Mouse (Mus musculus): ENCODE measurements at regions not wholly inside any gene's neighbourhood (a gene's known extent, or its start where the extent isn't known, plus 50 kb on each side); places are given as distances from the start of the nearest gene placed in this dataset.

DNA sequence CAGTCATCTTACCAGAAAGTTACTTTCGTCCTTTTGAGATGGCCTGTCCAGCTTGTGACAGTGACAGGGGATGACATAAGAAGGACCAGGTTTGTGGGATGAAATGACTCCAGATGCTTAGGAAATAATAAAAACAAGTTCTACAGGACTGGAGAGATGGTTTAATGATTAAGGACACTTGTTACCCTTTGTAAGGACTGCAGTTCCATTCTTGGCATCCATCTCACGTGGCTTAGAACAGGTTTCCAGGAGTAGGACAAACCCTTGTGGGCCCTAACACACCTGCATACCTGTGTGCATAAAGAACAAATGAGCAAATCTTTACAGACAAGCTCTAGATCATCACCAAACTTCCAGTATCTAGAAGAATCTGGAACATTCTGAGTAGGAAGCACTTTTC, 211.6 kb upstream of the Irx2 start:
- H3K4me2 ChIP-seq: no peak overlapping the region
- H3K27ac ChIP-seq (ENCODE audit: low read depth, low read length): no peak overlapping the region
- H3K36me3 ChIP-seq (ENCODE audit: control insufficient read depth, insufficient read depth, low read length): no peaks in the 10 kb centered on the region
- H3K9ac ChIP-seq (ENCODE audit: low read depth, low read length): no peak overlapping the region
- 79% methylated on average over 2 of the region's 2 CpGs for WGBS (ENCODE audit: insufficient replicate concordance)
- no peak overlapping the region for H3K4me3 ChIP-seq (ENCODE audit: low read depth, low read length)
- H3K9me3 ChIP-seq (replicated peaks; ENCODE audit: control insufficient read depth, low read length): no peaks in the 10 kb centered on the region
- H3K4me1 ChIP-seq (ENCODE audit: control insufficient read depth, insufficient read depth, low read length): no peaks in the 10 kb centered on the region
- H3K27me3 ChIP-seq (ENCODE audit: control insufficient read depth, insufficient read depth, low read length): no peaks in the 10 kb centered on the region
- no peak for ATAC-seq (replicated peaks; ENCODE audit: insufficient number of reproducible peaks, low FRiP score, low TSS enrichment)

DNA sequence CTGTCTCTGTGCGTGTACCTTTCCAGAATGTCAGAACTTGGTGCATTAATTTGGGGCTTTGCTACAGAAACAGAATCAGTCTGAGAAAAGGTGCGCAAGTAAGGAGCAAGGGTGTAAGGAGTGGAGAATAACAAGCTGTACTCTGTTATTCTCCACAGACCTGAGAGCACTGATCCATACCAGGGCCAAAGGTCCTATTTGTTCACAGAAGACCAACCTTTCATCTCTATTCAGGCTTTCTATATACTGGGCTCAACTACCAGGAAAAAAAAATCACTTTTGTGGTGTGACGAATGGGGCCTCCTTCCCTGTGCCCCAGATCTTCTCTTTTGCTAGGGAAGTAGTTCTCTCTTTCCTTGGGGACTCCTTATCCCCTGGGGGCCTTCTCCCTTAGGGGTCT, 210.8 kb upstream of the Irx2 start:
- Histone ChIP-seq H3K9me3 (replicated peaks; ENCODE audit: control insufficient read depth, low read length) (no peaks in the 10 kb centered on the region), H3K4me2 (no peak overlapping the region), H3K27me3 (ENCODE audit: control insufficient read depth, insufficient read depth, low read length) (no peaks in the 10 kb centered on the region), H3K36me3 (ENCODE audit: control insufficient read depth, insufficient read depth, low read length) (no peaks in the 10 kb centered on the region), H3K4me1 (ENCODE audit: control insufficient read depth, insufficient read depth, low read length) (no peaks in the 10 kb centered on the region), H3K4me3 (ENCODE audit: low read depth, low read length) (no peak overlapping the region), H3K9ac (ENCODE audit: low read depth, low read length) (no peak overlapping the region), H3K27ac (ENCODE audit: low read depth, low read length) (no peak overlapping the region)
- WGBS (ENCODE audit: insufficient replicate concordance): 84% methylated on average over 3 of the region's 3 CpGs
- no peak for ATAC-seq (replicated peaks; ENCODE audit: insufficient number of reproducible peaks, low FRiP score, low TSS enrichment)

DNA sequence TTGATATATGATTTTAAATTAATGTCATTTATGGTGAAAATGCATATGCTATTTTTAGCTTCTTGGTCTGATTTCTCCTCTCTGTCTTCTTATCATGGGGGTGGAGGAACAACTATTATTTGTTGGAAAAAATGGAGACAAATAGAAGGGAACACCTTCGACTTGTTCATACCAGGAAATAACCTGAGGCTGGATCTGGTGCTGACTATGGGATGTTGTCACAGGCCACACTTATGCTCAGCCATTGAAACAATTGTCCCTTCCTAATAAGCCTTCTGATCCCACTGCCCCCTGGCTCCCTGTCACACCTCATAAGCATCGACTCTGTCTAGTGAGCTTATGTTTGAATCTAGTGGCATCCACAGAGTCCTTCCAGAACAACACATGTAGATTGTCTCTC, 210.3 kb upstream of the Irx2 start:
- no peak overlapping the region for H3K9ac ChIP-seq (ENCODE audit: low read depth, low read length)
- H3K4me2 ChIP-seq: no peak overlapping the region
- no peak overlapping the region for H3K4me3 ChIP-seq (ENCODE audit: low read depth, low read length)
- no peaks in the 10 kb centered on the region for H3K4me1 ChIP-seq (ENCODE audit: control insufficient read depth, insufficient read depth, low read length)
- no peaks in the 10 kb centered on the region for H3K9me3 ChIP-seq (replicated peaks; ENCODE audit: control insufficient read depth, low read length)
- ATAC-seq (replicated peaks; ENCODE audit: insufficient number of reproducible peaks, low FRiP score, low TSS enrichment): no peak
- H3K36me3 ChIP-seq (ENCODE audit: control insufficient read depth, insufficient read depth, low read length): no peaks in the 10 kb centered on the region
- H3K27ac ChIP-seq (ENCODE audit: low read depth, low read length): no peak overlapping the region
- H3K27me3 ChIP-seq (ENCODE audit: control insufficient read depth, insufficient read depth, low read length): no peaks in the 10 kb centered on the region
- WGBS (ENCODE audit: insufficient replicate concordance): 75% methylated on average over 2 of the region's 2 CpGs

DNA sequence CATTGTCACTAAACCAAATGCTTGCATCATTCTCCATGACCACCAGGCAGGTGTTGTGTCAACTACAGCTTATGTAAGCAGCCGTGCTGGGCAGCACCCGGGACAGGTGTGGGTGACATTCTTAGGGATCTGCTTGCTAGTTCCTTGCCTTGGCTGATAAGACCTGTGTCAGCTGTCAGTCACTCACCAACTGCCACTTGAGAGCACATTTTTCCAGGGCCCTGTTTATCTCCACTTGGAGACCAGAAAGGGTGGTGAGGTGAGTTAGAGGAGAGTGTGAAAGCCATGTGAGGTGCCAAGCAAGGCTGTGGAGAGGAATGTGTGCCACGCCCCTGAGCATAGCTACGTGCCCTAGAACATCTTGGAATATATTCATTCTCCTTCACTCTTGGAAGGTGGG, 209.1 kb upstream of the Irx2 start:
- peak; percentile 55 for ATAC-seq (replicated peaks; ENCODE audit: insufficient number of reproducible peaks, low FRiP score, low TSS enrichment)
- no peaks in the 10 kb centered on the region for H3K27me3 ChIP-seq (ENCODE audit: control insufficient read depth, insufficient read depth, low read length)
- H3K4me3 ChIP-seq (ENCODE audit: low read depth, low read length): no peak overlapping the region
- 48% methylated on average over 4 of the region's 4 CpGs for WGBS (ENCODE audit: insufficient replicate concordance)
- no peak overlapping the region for H3K9ac ChIP-seq (ENCODE audit: low read depth, low read length)
- peak overlapping the region; percentile 70 for H3K27ac ChIP-seq (ENCODE audit: low read depth, low read length)
- no peak overlapping the region for H3K4me2 ChIP-seq
- no peaks in the 10 kb centered on the region for H3K9me3 ChIP-seq (replicated peaks; ENCODE audit: control insufficient read depth, low read length)
- H3K36me3 ChIP-seq (ENCODE audit: control insufficient read depth, insufficient read depth, low read length): no peaks in the 10 kb centered on the region
- no peaks in the 10 kb centered on the region for H3K4me1 ChIP-seq (ENCODE audit: control insufficient read depth, insufficient read depth, low read length)

DNA sequence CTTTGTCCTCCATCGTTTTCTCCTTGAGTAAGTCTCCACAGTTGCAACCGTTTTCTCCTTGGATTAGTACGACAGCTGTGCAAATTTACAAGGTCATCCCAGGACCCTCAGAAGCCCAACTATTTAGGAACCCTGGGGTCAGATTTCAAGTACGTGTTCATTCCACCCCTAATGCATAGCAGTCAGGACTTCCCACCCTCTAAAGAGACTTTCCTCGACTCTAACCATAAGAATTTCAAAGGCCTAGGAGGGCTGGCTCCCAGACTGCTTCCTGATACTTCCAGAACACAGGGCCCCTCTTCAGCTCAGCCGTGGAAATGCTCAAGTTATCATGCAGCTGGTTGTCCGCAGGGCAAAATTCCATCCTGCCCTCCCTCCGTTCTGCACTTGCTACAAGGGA, 202.7 kb upstream of the Irx2 start:
- no peak overlapping the region for H3K27ac ChIP-seq (ENCODE audit: low read depth, low read length)
- WGBS (ENCODE audit: insufficient replicate concordance): 34% methylated on average over 8 of the region's 8 CpGs
- no peak overlapping the region for H3K4me2 ChIP-seq
- H3K9me3 ChIP-seq (replicated peaks; ENCODE audit: control insufficient read depth, low read length): no peaks in the 10 kb centered on the region
- H3K27me3 ChIP-seq (ENCODE audit: control insufficient read depth, insufficient read depth, low read length): no peaks in the 10 kb centered on the region
- H3K9ac ChIP-seq (ENCODE audit: low read depth, low read length): no peak overlapping the region
- H3K4me1 ChIP-seq (ENCODE audit: control insufficient read depth, insufficient read depth, low read length): peaks cover 4% of the 10 kb centered on the region; the same call in 1 of the 2 replicates
- no peak for ATAC-seq (replicated peaks; ENCODE audit: insufficient number of reproducible peaks, low FRiP score, low TSS enrichment)
- no peak overlapping the region for H3K4me3 ChIP-seq (ENCODE audit: low read depth, low read length)
- no peaks in the 10 kb centered on the region for H3K36me3 ChIP-seq (ENCODE audit: control insufficient read depth, insufficient read depth, low read length)

DNA sequence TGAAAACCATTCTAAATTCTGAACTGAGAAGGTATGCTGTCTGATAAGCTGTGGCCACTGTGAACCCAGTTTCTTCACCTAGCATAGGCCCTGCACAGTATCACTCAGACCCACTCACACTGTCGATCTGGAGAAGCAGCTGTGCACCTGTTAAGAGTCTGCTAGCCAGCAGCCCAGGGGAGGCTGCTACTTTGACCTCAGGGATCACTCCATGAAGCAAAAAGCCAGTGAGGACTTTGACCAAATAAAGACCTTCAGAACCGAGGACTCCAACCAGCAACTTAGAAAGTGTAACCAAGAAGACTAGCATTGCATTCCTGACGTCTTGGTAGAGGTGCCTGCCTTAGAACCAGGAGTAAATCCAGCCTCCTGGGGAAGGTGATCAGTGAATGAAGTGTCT, 183.3 kb upstream of the Irx2 start:
- no peak for ATAC-seq (replicated peaks; ENCODE audit: insufficient number of reproducible peaks, low FRiP score, low TSS enrichment)
- WGBS (ENCODE audit: insufficient replicate concordance): 61% methylated on average over 3 of the region's 3 CpGs
- H3K4me2 ChIP-seq: no peak overlapping the region
- H3K9ac ChIP-seq (ENCODE audit: low read depth, low read length): no peak overlapping the region
- no peaks in the 10 kb centered on the region for H3K36me3 ChIP-seq (ENCODE audit: control insufficient read depth, insufficient read depth, low read length)
- H3K4me3 ChIP-seq (ENCODE audit: low read depth, low read length): no peak overlapping the region
- H3K9me3 ChIP-seq (replicated peaks; ENCODE audit: control insufficient read depth, low read length): no peaks in the 10 kb centered on the region
- H3K27ac ChIP-seq (ENCODE audit: low read depth, low read length): no peak overlapping the region
- no peaks in the 10 kb centered on the region for H3K4me1 ChIP-seq (ENCODE audit: control insufficient read depth, insufficient read depth, low read length)
- no peaks in the 10 kb centered on the region for H3K27me3 ChIP-seq (ENCODE audit: control insufficient read depth, insufficient read depth, low read length)

DNA sequence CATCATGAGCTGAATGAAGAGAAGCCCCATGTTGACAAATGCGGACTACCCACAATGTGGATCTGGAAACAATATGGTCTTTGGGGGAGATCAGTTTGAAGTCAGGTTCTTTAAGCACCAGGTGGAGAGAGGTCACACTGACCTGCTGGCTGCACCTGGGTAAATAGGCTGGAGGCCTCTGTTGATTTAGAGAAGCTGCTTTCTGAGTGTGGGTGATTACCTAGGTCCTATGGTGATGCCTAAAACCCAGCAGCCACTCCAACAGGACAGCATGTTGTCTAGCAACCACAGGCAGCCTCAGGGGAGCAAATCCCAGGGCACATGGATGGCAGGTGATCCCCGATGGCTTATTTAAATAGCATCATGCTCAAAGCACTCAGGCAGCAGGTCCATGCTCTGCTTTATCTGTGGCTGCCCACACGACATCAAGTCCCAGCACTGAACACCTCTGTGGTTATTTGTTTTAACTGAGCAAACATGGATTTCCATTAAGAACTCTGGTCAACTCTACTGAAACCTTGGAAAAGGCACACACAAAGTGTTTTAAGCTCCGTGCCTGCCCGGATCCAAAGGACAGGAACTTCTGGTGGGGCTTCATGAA, 180.1 kb upstream of the Irx2 start:
- WGBS (ENCODE audit: insufficient replicate concordance): 66% methylated on average over 5 of the region's 5 CpGs

DNA sequence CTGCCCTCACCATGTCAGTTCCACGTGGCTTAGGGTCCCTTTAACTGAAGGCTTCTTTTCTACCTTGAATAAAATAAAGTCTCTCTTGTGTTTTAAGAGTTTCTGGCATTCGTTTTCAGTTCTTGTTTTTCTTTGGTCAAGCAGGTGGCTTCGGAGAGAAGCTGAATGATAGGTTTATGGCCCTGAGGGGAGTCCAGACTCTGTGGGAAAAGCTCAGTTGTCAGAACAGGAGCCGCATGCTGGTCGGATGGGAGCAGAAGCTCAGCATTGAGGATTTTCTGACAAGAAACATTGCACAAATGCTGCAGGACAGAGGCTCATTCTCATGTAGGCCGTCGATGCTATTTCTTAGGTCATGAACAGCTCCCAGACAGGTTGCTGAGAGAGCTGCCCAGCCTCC, 133.3 kb upstream of the Irx2 start:
- no peak overlapping the region for H3K4me2 ChIP-seq
- no peaks in the 10 kb centered on the region for H3K27me3 ChIP-seq (ENCODE audit: control insufficient read depth, insufficient read depth, low read length)
- H3K36me3 ChIP-seq (ENCODE audit: control insufficient read depth, insufficient read depth, low read length): no peaks in the 10 kb centered on the region
- 0 out of 2 replicates have a peak, but pooled peaks cover 3% of the 10 kb centered on the region for H3K4me1 ChIP-seq (ENCODE audit: control insufficient read depth, insufficient read depth, low read length)
- no peak for ATAC-seq (replicated peaks; ENCODE audit: insufficient number of reproducible peaks, low FRiP score, low TSS enrichment)
- H3K9me3 ChIP-seq (replicated peaks; ENCODE audit: control insufficient read depth, low read length): no peaks in the 10 kb centered on the region
- H3K27ac ChIP-seq (ENCODE audit: low read depth, low read length): no peak overlapping the region
- H3K4me3 ChIP-seq (ENCODE audit: low read depth, low read length): no peak overlapping the region
- no peak overlapping the region for H3K9ac ChIP-seq (ENCODE audit: low read depth, low read length)
- 72% methylated on average over 7 of the region's 7 CpGs for WGBS (ENCODE audit: insufficient replicate concordance)

More for the DNA sequence above, 180.1 kb upstream of the Irx2 start:
- H3K27me3 ChIP-seq (ENCODE audit: control insufficient read depth, insufficient read depth, low read length): no peaks in the 10 kb centered on the region
- no peaks in the 10 kb centered on the region for H3K36me3 ChIP-seq (ENCODE audit: control insufficient read depth, insufficient read depth, low read length)
- no peak overlapping the region for H3K4me2 ChIP-seq
- no peak overlapping the region for H3K9ac ChIP-seq (ENCODE audit: low read depth, low read length)
- no peaks in the 10 kb centered on the region for H3K4me1 ChIP-seq (ENCODE audit: control insufficient read depth, insufficient read depth, low read length)
- no peak overlapping the region for H3K27ac ChIP-seq (ENCODE audit: low read depth, low read length)
- H3K4me3 ChIP-seq (ENCODE audit: low read depth, low read length): no peak overlapping the region
- ATAC-seq (replicated peaks; ENCODE audit: insufficient number of reproducible peaks, low FRiP score, low TSS enrichment): no peak
- no peaks in the 10 kb centered on the region for H3K9me3 ChIP-seq (replicated peaks; ENCODE audit: control insufficient read depth, low read length)

DNA sequence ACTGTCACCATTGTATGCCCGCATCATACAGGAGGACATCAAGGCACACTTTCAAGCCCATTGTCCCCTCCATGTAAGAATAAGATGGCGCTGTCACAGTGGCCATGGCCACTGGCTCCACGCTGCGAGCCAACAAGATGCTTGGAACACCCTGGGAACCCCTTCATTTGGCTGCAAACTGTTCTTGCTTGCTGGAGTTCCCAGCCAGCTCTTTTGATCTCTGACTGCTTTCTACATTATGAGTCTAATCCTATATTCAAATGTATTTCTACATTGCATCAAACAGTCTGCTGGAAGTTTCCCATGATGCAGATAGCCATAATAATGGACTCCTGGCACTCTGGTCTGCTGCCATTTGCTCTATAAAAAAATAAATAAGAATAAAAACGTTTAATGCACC, 131.6 kb upstream of the Irx2 start:
- H3K4me2 ChIP-seq: peak overlapping the region; percentile 41; the same call in 1 of the 2 replicates
- H3K27ac ChIP-seq (ENCODE audit: low read depth, low read length): no peak overlapping the region
- no peak overlapping the region for H3K9ac ChIP-seq (ENCODE audit: low read depth, low read length)
- H3K4me1 ChIP-seq (ENCODE audit: control insufficient read depth, insufficient read depth, low read length): 0 out of 2 replicates have a peak, but pooled peaks cover 3% of the 10 kb centered on the region
- H3K36me3 ChIP-seq (ENCODE audit: control insufficient read depth, insufficient read depth, low read length): no peaks in the 10 kb centered on the region
- 76% methylated on average over 5 of the region's 5 CpGs for WGBS (ENCODE audit: insufficient replicate concordance)
- H3K27me3 ChIP-seq (ENCODE audit: control insufficient read depth, insufficient read depth, low read length): no peaks in the 10 kb centered on the region
- no peak overlapping the region for H3K4me3 ChIP-seq (ENCODE audit: low read depth, low read length)
- ATAC-seq (replicated peaks; ENCODE audit: insufficient number of reproducible peaks, low FRiP score, low TSS enrichment): no peak
- no peaks in the 10 kb centered on the region for H3K9me3 ChIP-seq (replicated peaks; ENCODE audit: control insufficient read depth, low read length)

All from heart, embryonic 11.5 days (tissue).